ENCODE assay signal across 16 mouse cellular contexts in genomic region chr5:144695289-144696060, GRCm38 (mm10).
DNase-seq lines count a peak whose midpoint lies in the region; ATAC-seq and TF ChIP-seq lines count a peak whose summit lies in the region.
"Had no signal": no experiment of that assay in that cellular context is flagged by ENCODE, and none has a peak within 500 bp of the region (broad histone marks: within the 10 kb centered on the region; RNA-seq: fewer than 3 reads in every experiment).

No protein-coding gene starts in this region.

- DNase-seq in cerebellum, postnatal 10 days: peak; percentile 45 to 55
- DNase-seq in cerebellum, adult 11 months: no peak
- no peak for DNase-seq in kidney, adult 2 months
- peak; percentile 43 to 52 for DNase-seq in right cerebral cortex, postnatal 10 days (ENCODE audit: low spot score in 2 of 2)
- DNase-seq in right cerebral cortex, postnatal 36 days (ENCODE audit: low spot score in 2 of 2): no peak
- DNase-seq in embryo, embryonic 9.5 days (ENCODE audit: extremely low spot score): no peak
- DNase-seq: adrenal gland, postnatal 25 days; cerebellum, adult 11-12 months; heart, adult 18-20 months; heart, postnatal 4 days; kidney, postnatal 14 days; lung, postnatal 10 days had no signal

- no peak overlapping the region for H3K4me3 ChIP-seq in kidney, embryonic 15.5 days (replicated peaks)
- no peak overlapping the region for H3K4me3 ChIP-seq in kidney, adult 2 months (ENCODE audit: insufficient read depth, low read depth, low read length)
- H3K4me3 ChIP-seq: left cerebral cortex, adult 2 months; stomach, embryonic 15.5 days had no signal

- no peak overlapping the region for H3K9ac ChIP-seq in kidney, embryonic 15.5 days
- H3K9ac ChIP-seq: stomach, embryonic 15.5 days had no signal

- H3K36me3 ChIP-seq in kidney, embryonic 15.5 days: no peaks in the 10 kb centered on the region
- H3K36me3 ChIP-seq in kidney, adult 2 months (ENCODE audit: control insufficient read depth, insufficient read depth, low read length): no peaks in the 10 kb centered on the region
- H3K36me3 ChIP-seq: stomach, embryonic 15.5 days had no signal

- 71% methylated on average over 8 of the region's 8 CpGs for WGBS in kidney, embryonic 15.5 days
- 65% methylated on average over 8 of the region's 8 CpGs for WGBS in kidney, adult 2 months

- no peak overlapping the region for H3K4me2 ChIP-seq in kidney, embryonic 15.5 days
- H3K4me2 ChIP-seq: stomach, embryonic 15.5 days had no signal

- H3K27ac ChIP-seq in kidney, embryonic 15.5 days: no peak overlapping the region
- H3K27ac ChIP-seq in kidney, adult 2 months (ENCODE audit: insufficient read depth, low read depth, low read length): no peak overlapping the region
- H3K27ac ChIP-seq: left cerebral cortex, adult 2 months; stomach, embryonic 15.5 days had no signal

- H3K9me3 ChIP-seq in kidney, embryonic 15.5 days (replicated peaks): no peaks in the 10 kb centered on the region
- H3K9me3 ChIP-seq: stomach, embryonic 15.5 days had no signal

- H3K4me1 ChIP-seq in kidney, embryonic 15.5 days: no peaks in the 10 kb centered on the region
- H3K4me1 ChIP-seq in kidney, adult 2 months (ENCODE audit: control insufficient read depth, insufficient read depth, low read length): no peaks in the 10 kb centered on the region
- H3K4me1 ChIP-seq: stomach, embryonic 15.5 days had no signal

- no peak for TF ChIP-seq CTCF in kidney, adult 2 months (conservative IDR thresholded peaks at IDR 0.05; ENCODE audit: insufficient read depth, insufficient read length, low read depth, low read length)

- ATAC-seq in kidney, embryonic 15.5 days (replicated peaks; ENCODE audit: low FRiP score): peak; percentile 40; the same call in 1 of the 2 replicates
- ATAC-seq in erythroid progenitor cell, adult 5-6 weeks (replicated peaks; ENCODE audit: low FRiP score, poor library complexity, severe bottlenecking): no peak

- H3K27me3 ChIP-seq in kidney, embryonic 15.5 days: no peaks in the 10 kb centered on the region
- H3K27me3 ChIP-seq in kidney, adult 2 months (replicated peaks; ENCODE audit: control insufficient read depth, insufficient read depth, low read length): no peaks in the 10 kb centered on the region
- H3K27me3 ChIP-seq: stomach, embryonic 15.5 days had no signal

- no peak for TF ChIP-seq POLR2A in kidney, adult 2 months (IDR thresholded peaks at IDR 0.05; ENCODE audit: low read depth, low read length)

Comparison
In these comparisons a context has a peak if more than half of its experiments do, and no peak if none do; other contexts are left out.
1. DNase-seq: peak in cerebellum, postnatal 10 days (2 of 2) and right cerebral cortex, postnatal 10 days (2 of 2); none in cerebellum, adult 11 months (single experiment), kidney, adult 2 months (single experiment), right cerebral cortex, postnatal 36 days (0 of 2) and embryo, embryonic 9.5 days (single experiment).